ENCODE assay signal across 8 mouse cellular contexts in genomic region chr1:180255294-180256117, GRCm38 (mm10). TPM values are rescaled to one million over a fixed set of nuclear protein-coding genes. Genes with fewer than 3 reads are reported as not detected.
DNase-seq lines count a peak whose midpoint lies in the region; ATAC-seq and TF ChIP-seq lines count a peak whose summit lies in the region.

No protein-coding gene starts in this region.

- peaks cover 10% of the 10 kb centered on the region for H3K4me1 ChIP-seq in forebrain, embryonic 13.5 days
- peaks cover 17% of the 10 kb centered on the region for H3K4me1 ChIP-seq in hindbrain, embryonic 10.5 days (replicated peaks)
- 0 out of 2 replicates have a peak, but pooled peaks cover 4% of the 10 kb centered on the region for H3K4me1 ChIP-seq in liver, adult 2 months (ENCODE audit: control insufficient read depth, insufficient read depth, low read length)
- H3K4me1 ChIP-seq in neural tube, embryonic 12.5 days, result peaks cover 5% of the 10 kb centered on the region; the same call in 1 of the 2 replicates

- H3K4me2 ChIP-seq in forebrain, embryonic 13.5 days, result peak overlapping the region; percentile 98
- H3K4me2 ChIP-seq in neural tube, embryonic 12.5 days (replicated peaks), result peak overlapping the region; percentile 99

- peak overlapping the region; percentile 67 for H3K4me3 ChIP-seq in forebrain, embryonic 13.5 days
- peak overlapping the region; percentile 83 for H3K4me3 ChIP-seq in hindbrain, embryonic 10.5 days
- peak overlapping the region; percentile 79 for H3K4me3 ChIP-seq in liver, adult 2 months (ENCODE audit: insufficient read depth, low read depth, low read length)
- peak overlapping the region; percentile 75 for H3K4me3 ChIP-seq in neural tube, embryonic 12.5 days

- peaks cover 8% of the 10 kb centered on the region; the same call in 1 of the 2 replicates for H3K27me3 ChIP-seq in forebrain, embryonic 13.5 days
- H3K27me3 ChIP-seq in hindbrain, embryonic 10.5 days (ENCODE audit: insufficient read depth, poor library complexity, severe bottlenecking), result peaks cover 27% of the 10 kb centered on the region
- no peaks in the 10 kb centered on the region for H3K27me3 ChIP-seq in liver, adult 2 months (ENCODE audit: control insufficient read depth, insufficient read depth, low read length)
- peaks cover 9% of the 10 kb centered on the region; the same call in 1 of the 2 replicates for H3K27me3 ChIP-seq in neural tube, embryonic 12.5 days (replicated peaks)

- H3K9me3 ChIP-seq in forebrain, embryonic 13.5 days (replicated peaks), result no peaks in the 10 kb centered on the region
- H3K9me3 ChIP-seq in hindbrain, embryonic 10.5 days, result no peaks in the 10 kb centered on the region
- H3K9me3 ChIP-seq in neural tube, embryonic 12.5 days, result no peaks in the 10 kb centered on the region

- H3K27ac ChIP-seq in forebrain, embryonic 13.5 days, result no peak overlapping the region
- peak overlapping the region; percentile 84 for H3K27ac ChIP-seq in hindbrain, embryonic 10.5 days
- peak overlapping the region; percentile 84 for H3K27ac ChIP-seq in liver, adult 2 months (replicated peaks; ENCODE audit: insufficient read depth, low read depth, low read length)
- no peak overlapping the region; the same call in 1 of the 2 replicates for H3K27ac ChIP-seq in neural tube, embryonic 12.5 days

- H3K9ac ChIP-seq in forebrain, embryonic 13.5 days, result peak overlapping the region; percentile 78
- H3K9ac ChIP-seq in liver, adult 2 months (ENCODE audit: low read depth, low read length), result peak overlapping the region; percentile 84
- H3K9ac ChIP-seq in neural tube, embryonic 12.5 days, result peak overlapping the region; percentile 81

- no peaks in the 10 kb centered on the region for H3K36me3 ChIP-seq in forebrain, embryonic 13.5 days (ENCODE audit: poor library complexity, severe bottlenecking)
- H3K36me3 ChIP-seq in hindbrain, embryonic 10.5 days, result no peaks in the 10 kb centered on the region
- H3K36me3 ChIP-seq in liver, adult 2 months (ENCODE audit: control insufficient read depth, insufficient read depth, low read length), result no peaks in the 10 kb centered on the region
- H3K36me3 ChIP-seq in neural tube, embryonic 12.5 days, result no peaks in the 10 kb centered on the region

- WGBS in forebrain, embryonic 13.5 days, result 3% methylated on average over 33 of the region's 33 CpGs
- WGBS in hindbrain, embryonic 10.5 days, result 4% methylated on average over 33 of the region's 33 CpGs
- WGBS in liver, adult 2 months, result 2% methylated on average over 33 of the region's 33 CpGs
- 4% methylated on average over 33 of the region's 33 CpGs for WGBS in neural tube, embryonic 12.5 days

- no peak for TF ChIP-seq CTCF in liver, adult 2 months (IDR thresholded peaks at IDR 0.05; ENCODE audit: low read depth, low read length)

- TF ChIP-seq POLR2A in liver, adult 2 months (IDR thresholded peaks at IDR 0.05; ENCODE audit: extremely low read depth, insufficient read depth, low read length), result no peak

- DNase-seq in ovary, postnatal 14 days (ENCODE audit: low spot score), result peak; percentile 32
- DNase-seq in ovary, postnatal 36 days (ENCODE audit: low spot score), result no peak
- peak; percentile 64 for DNase-seq in adrenal gland, postnatal 10 days
- DNase-seq in hindbrain, embryonic 10.5 days (ENCODE audit: low spot score), result no peak
- peak; percentile 44 for DNase-seq in liver, adult 2 months (ENCODE audit: extremely low read depth, low read depth, low spot score)
- DNase-seq in cerebellum, adult 11 months, result no peak

- H3K79me2 ChIP-seq in liver, adult 2 months (ENCODE audit: control insufficient read depth, insufficient read depth, low read length), result peaks cover 6% of the 10 kb centered on the region; the same call in 1 of the 2 replicates

- ATAC-seq in forebrain, embryonic 13.5 days, result peak; percentile 64; the same call in 1 of the 2 replicates
- ATAC-seq in neural tube, embryonic 12.5 days (ENCODE audit: low FRiP score, low read depth), result peak; percentile 57; the same call in 1 of the 2 replicates

RNA-seq across cellular contexts. Expression of gene Psen2, which starts 7.7 kb away (rescaled TPM):
- 10 to 100 TPM; 25.4 to 26.7 TPM for total RNA-seq in adrenal gland, postnatal 10 days (2021)
- polyA plus RNA-seq in forebrain, embryonic 13.5 days (2015; fragmentation: Nextera tagmentation; extraction: Ambion mirVana), result 7.3 and 9.7 TPM in 2 replicates
- polyA plus RNA-seq in hindbrain, embryonic 10.5 days (2016; fragmentation: Nextera tagmentation; extraction: Ambion mirVana), result 6.8 and 8.3 TPM in 2 replicates
- 247 and 256 TPM in 2 replicates for total RNA-seq in liver, adult 2 months (2014; rRNA removed)
- 711 and 783 TPM in 2 replicates for polyA plus RNA-seq in liver, adult 2 months (2012; rRNA removed)
- 8.0 and 9.5 TPM in 2 replicates for polyA plus RNA-seq in neural tube, embryonic 12.5 days (2016; fragmentation: Nextera tagmentation; extraction: Ambion mirVana)

RNA-seq across cellular contexts. Expression of gene Coq8a, which starts 56.1 kb away (rescaled TPM):
- 1,000 to 10,000 TPM; 1,138 to 1,532 TPM for total RNA-seq in adrenal gland, postnatal 10 days (2021)
- polyA plus RNA-seq in forebrain, embryonic 13.5 days (2015; fragmentation: Nextera tagmentation; extraction: Ambion mirVana), result 1.5 and 1.6 TPM in 2 replicates
- 1.8 and 2.0 TPM in 2 replicates for polyA plus RNA-seq in hindbrain, embryonic 10.5 days (2016; fragmentation: Nextera tagmentation; extraction: Ambion mirVana)
- total RNA-seq in liver, adult 2 months (2014; rRNA removed), result 137 and 197 TPM in 2 replicates
- polyA plus RNA-seq in liver, adult 2 months (2012; rRNA removed), result 387 and 444 TPM in 2 replicates
- polyA plus RNA-seq in neural tube, embryonic 12.5 days (2016; fragmentation: Nextera tagmentation; extraction: Ambion mirVana), result 3.7 and 4.0 TPM in 2 replicates

Comparison
In these comparisons a context has a peak if more than half of its experiments do, and no peak if none do; other contexts are left out.
1. DNase-seq: peak in ovary, postnatal 14 days (single experiment), adrenal gland, postnatal 10 days (single experiment) and liver, adult 2 months (single experiment); none in ovary, postnatal 36 days (single experiment), hindbrain, embryonic 10.5 days (single experiment) and cerebellum, adult 11 months (single experiment).
2. H3K27ac ChIP-seq: peak in hindbrain, embryonic 10.5 days (single experiment) and liver, adult 2 months (single experiment); none in forebrain, embryonic 13.5 days (single experiment) and neural tube, embryonic 12.5 days (single experiment).
3. RNA of gene Psen2, which starts 7.7 kb away (polyA plus RNA-seq): 711 to 783 TPM in liver, adult 2 months; 8.0 to 9.5 TPM in neural tube, embryonic 12.5 days, 6.8 to 8.3 TPM in hindbrain, embryonic 10.5 days and 7.3 to 9.7 TPM in forebrain, embryonic 13.5 days; every median in the first group is over 10 times any median in the second.
4. RNA of gene Coq8a, which starts 56.1 kb away (polyA plus RNA-seq): 387 to 444 TPM in liver, adult 2 months; 3.7 to 4.0 TPM in neural tube, embryonic 12.5 days, 1.8 to 2.0 TPM in hindbrain, embryonic 10.5 days and 1.5 to 1.6 TPM in forebrain, embryonic 13.5 days; every median in the first group is over 10 times any median in the second.
5. Peak in every context shown above with its lines, with median percentiles within 50 percentile points of each other: H3K4me3 ChIP-seq and H3K9ac ChIP-seq.